In genomic region chr9:31029751-31030511, GRCm38 (mm10) we compare ENCODE assay signal across 8 mouse cellular contexts. TPM values are rescaled to one million over a fixed set of nuclear protein-coding genes. Genes with fewer than 3 reads are reported as not detected.
DNase-seq lines count a peak whose midpoint lies in the region; ATAC-seq and TF ChIP-seq lines count a peak whose summit lies in the region.

No protein-coding gene starts in this region.

- peak; percentile 96 for DNase-seq in A20 (ENCODE audit: low read depth, low spot score)
- peak; percentile 92 for DNase-seq in liver, adult 2 months (ENCODE audit: extremely low read depth, low read depth, low spot score)
- peak; percentile 95 for DNase-seq in splenic B cell, adult 2 months (ENCODE audit: low read depth, low spot score)

- H3K9me3 ChIP-seq in heart, embryonic 11.5 days (replicated peaks; ENCODE audit: control insufficient read depth, low read length): no peaks in the 10 kb centered on the region
- no peaks in the 10 kb centered on the region for H3K9me3 ChIP-seq in kidney, embryonic 16.5 days (ENCODE audit: low read length)

- peak overlapping the region; percentile 75 for H3K4me3 ChIP-seq in bone marrow macrophage, adult 2 months (ENCODE audit: insufficient read depth, low read length)
- peak overlapping the region; percentile 93 for H3K4me3 ChIP-seq in embryonic fibroblast, embryonic 13.5 days (ENCODE audit: insufficient read depth, low read length)
- peak overlapping the region; percentile 76 for H3K4me3 ChIP-seq in heart, embryonic 11.5 days (ENCODE audit: low read depth, low read length)
- H3K4me3 ChIP-seq in kidney, embryonic 16.5 days (ENCODE audit: low read length): peak overlapping the region; percentile 87
- peak overlapping the region; percentile 82 for H3K4me3 ChIP-seq in liver, adult 2 months (ENCODE audit: insufficient read depth, low read depth, low read length)
- peak overlapping the region; percentile 56 for H3K4me3 ChIP-seq in myocyte

- H3K4me2 ChIP-seq in heart, embryonic 11.5 days: peak overlapping the region; percentile 93
- peak overlapping the region; percentile 89 for H3K4me2 ChIP-seq in kidney, embryonic 16.5 days (replicated peaks; ENCODE audit: low read depth, low read length)
- peak overlapping the region; percentile 98 for H3K4me2 ChIP-seq in myocyte (ENCODE audit: low read depth)

- H3K27ac ChIP-seq in bone marrow macrophage, adult 2 months (ENCODE audit: insufficient read depth, low read depth, low read length): peak overlapping the region; percentile 80
- H3K27ac ChIP-seq in embryonic fibroblast, embryonic 13.5 days (ENCODE audit: insufficient read depth, low read length): peak overlapping the region; percentile 59
- peak overlapping the region; percentile 99 for H3K27ac ChIP-seq in heart, embryonic 11.5 days (ENCODE audit: low read depth, low read length)
- H3K27ac ChIP-seq in kidney, embryonic 16.5 days (ENCODE audit: low read length): peak overlapping the region; percentile 98
- peak overlapping the region; percentile 87 for H3K27ac ChIP-seq in liver, adult 2 months (replicated peaks; ENCODE audit: insufficient read depth, low read depth, low read length)

- under 1% methylated on average over 49 of the region's 57 CpGs for WGBS in heart, embryonic 11.5 days (ENCODE audit: insufficient replicate concordance)
- under 1% methylated on average over 49 of the region's 57 CpGs for WGBS in kidney, embryonic 16.5 days
- under 1% methylated on average over 50 of the region's 57 CpGs for WGBS in liver, adult 2 months

- no peak for TF ChIP-seq CTCF in bone marrow macrophage, adult 2 months (IDR thresholded peaks at IDR 0.05; ENCODE audit: low read depth, low read length)
- no peak for TF ChIP-seq CTCF in embryonic fibroblast, embryonic 13.5 days (IDR thresholded peaks at IDR 0.05; ENCODE audit: borderline replicate concordance, insufficient read depth, low read length)
- no peak for TF ChIP-seq CTCF in liver, adult 2 months (IDR thresholded peaks at IDR 0.05; ENCODE audit: low read depth, low read length)

- H3K4me1 ChIP-seq in bone marrow macrophage, adult 2 months (ENCODE audit: control insufficient read depth, insufficient read depth, low read length): peaks cover 10% of the 10 kb centered on the region
- no peaks in the 10 kb centered on the region; the same call in 1 of the 2 replicates for H3K4me1 ChIP-seq in embryonic fibroblast, embryonic 13.5 days (ENCODE audit: control insufficient read depth, insufficient read depth, low read length)
- peaks cover 5% of the 10 kb centered on the region for H3K4me1 ChIP-seq in heart, embryonic 11.5 days (ENCODE audit: control insufficient read depth, insufficient read depth, low read length)
- peaks cover 12% of the 10 kb centered on the region for H3K4me1 ChIP-seq in kidney, embryonic 16.5 days (ENCODE audit: insufficient read depth, low read length)
- peaks cover 12% of the 10 kb centered on the region for H3K4me1 ChIP-seq in liver, adult 2 months (ENCODE audit: control insufficient read depth, insufficient read depth, low read length)

- peak overlapping the region; percentile 92 for H3K9ac ChIP-seq in heart, embryonic 11.5 days (ENCODE audit: low read depth, low read length)
- H3K9ac ChIP-seq in kidney, embryonic 16.5 days (replicated peaks; ENCODE audit: low read length): peak overlapping the region; percentile 97
- peak overlapping the region; percentile 95 for H3K9ac ChIP-seq in liver, adult 2 months (ENCODE audit: low read depth, low read length)

- no peaks in the 10 kb centered on the region; the same call in 1 of the 2 replicates for H3K79me2 ChIP-seq in liver, adult 2 months (ENCODE audit: control insufficient read depth, insufficient read depth, low read length)
- H3K79me2 ChIP-seq in myocyte (ENCODE audit: control insufficient read depth, insufficient read depth): peaks cover 22% of the 10 kb centered on the region

- TF ChIP-seq POLR2A in bone marrow macrophage, adult 2 months (IDR thresholded peaks at IDR 0.05; ENCODE audit: borderline replicate concordance, low read depth, low read length): no peak; the same call in 1 of the 2 replicates
- peak; percentile 99 for TF ChIP-seq POLR2A in embryonic fibroblast, embryonic 13.5 days (IDR thresholded peaks at IDR 0.05; ENCODE audit: low read depth, low read length)
- peak; percentile 92 for TF ChIP-seq POLR2A in liver, adult 2 months (IDR thresholded peaks at IDR 0.05; ENCODE audit: extremely low read depth, insufficient read depth, low read length)
- peak; percentile 95 for TF ChIP-seq POLR2A in myocyte (IDR thresholded peaks at IDR 0.05; ENCODE audit: insufficient read length, low read depth)

- H3ac ChIP-seq in myocyte (ENCODE audit: control insufficient read depth, insufficient read length): peak overlapping the region; percentile 84

- peak; percentile 95 for ATAC-seq in heart, embryonic 11.5 days (replicated peaks; ENCODE audit: insufficient number of reproducible peaks, low FRiP score, low TSS enrichment)
- peak; percentile 98 for ATAC-seq in kidney, embryonic 16.5 days (ENCODE audit: low FRiP score, low TSS enrichment)

- no peaks in the 10 kb centered on the region for H3K36me3 ChIP-seq in heart, embryonic 11.5 days (ENCODE audit: control insufficient read depth, insufficient read depth, low read length)
- no peaks in the 10 kb centered on the region for H3K36me3 ChIP-seq in kidney, embryonic 16.5 days (ENCODE audit: insufficient read depth, low read length)
- peaks cover 2% of the 10 kb centered on the region; the same call in 1 of the 2 replicates for H3K36me3 ChIP-seq in liver, adult 2 months (ENCODE audit: control insufficient read depth, insufficient read depth, low read length)
- H3K36me3 ChIP-seq in myocyte (ENCODE audit: control insufficient read depth, insufficient read depth): no peaks in the 10 kb centered on the region
- no peaks in the 10 kb centered on the region for H3K36me3 ChIP-seq in splenic B cell, adult 2 months (ENCODE audit: control insufficient read depth, insufficient read depth, low read length, poor library complexity, severe bottlenecking)

- no peaks in the 10 kb centered on the region for H3K27me3 ChIP-seq in heart, embryonic 11.5 days (ENCODE audit: control insufficient read depth, insufficient read depth, low read length)
- H3K27me3 ChIP-seq in kidney, embryonic 16.5 days (ENCODE audit: insufficient read depth, low read length): no peaks in the 10 kb centered on the region
- H3K27me3 ChIP-seq in liver, adult 2 months (ENCODE audit: control insufficient read depth, insufficient read depth, low read length): no peaks in the 10 kb centered on the region
- no peaks in the 10 kb centered on the region for H3K27me3 ChIP-seq in myocyte (ENCODE audit: control insufficient read depth, insufficient read depth, insufficient read length)
- no peaks in the 10 kb centered on the region for H3K27me3 ChIP-seq in splenic B cell, adult 2 months (ENCODE audit: control insufficient read depth, insufficient read depth, low read length, poor library complexity, severe bottlenecking)

TF ChIP-seq in myocyte, 11 proteins besides CTCF, POLR2A, EP300 and RAD21:
- no peak for TF ChIP-seq MYOG (IDR thresholded peaks at IDR 0.05; ENCODE audit: control insufficient read depth in 1 of 3, insufficient read depth in 1 of 3, insufficient read length in 2 of 3, low read depth in 2 of 3)
- no peak for TF ChIP-seq TCF12 (IDR thresholded peaks at IDR 0.05; ENCODE audit: insufficient read depth, poor library complexity, severe bottlenecking)
- TF ChIP-seq TCF3 (IDR thresholded peaks at IDR 0.05; ENCODE audit: insufficient read length, low read depth): no peak
- no peak for TF ChIP-seq E2F4 (IDR thresholded peaks at IDR 0.05; ENCODE audit: insufficient read depth)
- TF ChIP-seq USF1 (IDR thresholded peaks at IDR 0.05; ENCODE audit: low read depth): no peak
- TF ChIP-seq CEBPB (IDR thresholded peaks at IDR 0.05; ENCODE audit: insufficient read depth, poor library complexity, severe bottlenecking): peak; percentile 95
- TF ChIP-seq MYOD1 (IDR thresholded peaks at IDR 0.05; ENCODE audit: control insufficient read depth in 1 of 3, insufficient read length in 2 of 3, low read depth in 2 of 3): peak in 1 of 3 experiments; percentile 11
- TF ChIP-seq MAX (IDR thresholded peaks at IDR 0.05; ENCODE audit: low read depth): no peak
- TF ChIP-seq REST (IDR thresholded peaks at IDR 0.05; ENCODE audit: insufficient read depth, insufficient read length): peak; percentile 52
- TF ChIP-seq SRF (IDR thresholded peaks at IDR 0.05; ENCODE audit: control insufficient read depth, insufficient read length, low read depth): no peak
- TF ChIP-seq POLR2AphosphoS2 (IDR thresholded peaks at IDR 0.05; ENCODE audit: insufficient read length, low read depth): peak; percentile 99

RNA-seq across cellular contexts. Expression of gene Zbtb44, which starts 0.5 kb away (rescaled TPM):
- 21.1 and 24.3 TPM in 2 replicates for polyA plus RNA-seq in bone marrow macrophage, adult 2 months (2012; ENCODE audit: insufficient read depth, insufficient read length, missing spikeins)
- polyA plus RNA-seq in embryonic fibroblast, embryonic 13.5 days (2011; ENCODE audit: insufficient read length, low read depth, missing spikeins): 16.7 and 21.1 TPM in 2 replicates
- 4.2 and 7.1 TPM in 2 replicates for polyA plus RNA-seq in heart, embryonic 11.5 days (2014; fragmentation: Nextera tagmentation; extraction: Ambion mirVana)
- 5.3 and 6.1 TPM in 2 replicates for polyA plus RNA-seq in kidney, embryonic 16.5 days (2015; fragmentation: Nextera tagmentation; extraction: Ambion mirVana)
- total RNA-seq in liver, adult 2 months (2014; rRNA removed): 31.0 and 37.8 TPM in 2 replicates
- 4.5 and 5.4 TPM in 2 replicates for polyA plus RNA-seq in liver, adult 2 months (2012; rRNA removed)
- 4.0 TPM for polyA plus RNA-seq in myocyte (2012; fragmentation: generic; extraction: Trizol)

Comparison
In these comparisons a context has a peak if more than half of its experiments do, and no peak if none do; other contexts are left out.
1. Peak in every context shown above with its lines: DNase-seq, ATAC-seq, H3K4me3 ChIP-seq and H3K27ac ChIP-seq.